Mouse (Mus musculus) intestine, postnatal 0 days (tissue): ENCODE measurements at regions not wholly inside any gene's neighbourhood (a gene's known extent, or its start where the extent isn't known, plus 50 kb on each side); places are given as distances from the start of the nearest gene placed in this dataset.
A peak's percentile ranks its signal among the peaks of the same experiment; 100 is the strongest.

Experiments used
- ATAC-seq: fragments of 200-750 bp; cut with Nextera tagmentation; 2 replicates; pipeline ENCODE4 v1.8.0; 2017; ENCODE audit warnings: mild to moderate bottlenecking, moderate TSS enrichment, moderate library complexity
- H3K27ac ChIP-seq: fragments of 300-500 bp; sonication (generic); 2 replicates; pipeline ENCODE4 v1.5.1; 2014; ENCODE audit warnings: mild to moderate bottlenecking, low read depth, low read length, moderate library complexity
- H3K27me3 ChIP-seq: fragments of 300-500 bp; sonication (generic); replicated peaks from 2 replicates; pipeline ENCODE4 v1.6.1; 2014; ENCODE audit warnings: low read length, mixed read lengths; ENCODE audit not compliant: control insufficient read depth, insufficient read depth
- H3K36me3 ChIP-seq: fragments of 300-500 bp; sonication (generic); 2 replicates; pipeline ENCODE4 v1.6.1; 2014; ENCODE audit warnings: mild to moderate bottlenecking, moderate library complexity; ENCODE audit not compliant: control insufficient read depth, insufficient read depth
- H3K4me1 ChIP-seq: fragments of 300-500 bp; sonication (generic); replicated peaks from 2 replicates; pipeline ENCODE4 v1.6.1; 2014; ENCODE audit warnings: antibody characterized with exemption, low read length, mixed read lengths; ENCODE audit not compliant: control insufficient read depth, insufficient read depth
- H3K4me2 ChIP-seq: fragments of 300-500 bp; sonication (generic); replicated peaks from 2 replicates; pipeline ENCODE4 v1.6.1; 2014; ENCODE audit warnings: low read depth, mild to moderate bottlenecking, moderate library complexity
- H3K4me3 ChIP-seq: fragments of 300-500 bp; sonication (generic); 2 replicates; pipeline ENCODE4 v1.5.1; 2014; ENCODE audit warnings: low read depth, low read length
- H3K9ac ChIP-seq: fragments of 300-500 bp; sonication (generic); 2 replicates; pipeline ENCODE4 v1.6.1; 2014; ENCODE audit warnings: mild to moderate bottlenecking, low read depth, low read length
- H3K9me3 ChIP-seq: fragments of 300-500 bp; sonication (generic); 2 replicates; pipeline ENCODE4 v1.6.1; 2016; ENCODE audit warnings: mixed run types; ENCODE audit not compliant: control insufficient read depth
- CTCF ChIP-seq: sonication (generic); IDR thresholded peaks from 2 replicates; pipeline ENCODE4 v1.5.1; 2016; ENCODE audit warnings: low read depth, mild to moderate bottlenecking, control low read depth, antibody characterized with exemption, moderate library complexity
- WGBS: fragments of 180-500 bp; shearing (Covaris S2); extraction: QIAGEN DNeasy Blood & Tissue Kit; methylation state at CpG from one replicate; pipeline ENCODE4 v1.1.7; 2014; 5-methylcytosine and 5-hydroxymethylcytosine counted together

DNA sequence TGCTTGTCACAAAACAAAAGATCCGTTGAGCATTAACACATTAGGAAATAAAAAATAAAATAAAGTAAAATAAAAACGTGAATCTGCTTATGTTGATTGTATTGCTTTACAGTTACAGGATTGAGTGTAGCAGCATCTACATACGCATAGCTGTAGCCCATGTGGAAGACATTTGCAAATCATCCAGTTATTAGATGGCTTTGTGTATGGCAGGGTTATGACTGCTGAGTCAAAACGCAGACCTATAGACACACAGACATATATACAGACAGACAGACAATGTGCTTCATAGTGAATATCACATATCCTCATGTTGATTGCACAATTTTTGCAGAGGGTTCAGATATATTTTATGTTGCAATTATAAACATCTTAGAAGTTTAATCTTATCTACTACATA is 64.5 kb downstream of the Gm11146 start:
- no peak overlapping the region for H3K4me2 ChIP-seq
- TF ChIP-seq CTCF, result no peak
- H3K27ac ChIP-seq, result no peak overlapping the region

DNA sequence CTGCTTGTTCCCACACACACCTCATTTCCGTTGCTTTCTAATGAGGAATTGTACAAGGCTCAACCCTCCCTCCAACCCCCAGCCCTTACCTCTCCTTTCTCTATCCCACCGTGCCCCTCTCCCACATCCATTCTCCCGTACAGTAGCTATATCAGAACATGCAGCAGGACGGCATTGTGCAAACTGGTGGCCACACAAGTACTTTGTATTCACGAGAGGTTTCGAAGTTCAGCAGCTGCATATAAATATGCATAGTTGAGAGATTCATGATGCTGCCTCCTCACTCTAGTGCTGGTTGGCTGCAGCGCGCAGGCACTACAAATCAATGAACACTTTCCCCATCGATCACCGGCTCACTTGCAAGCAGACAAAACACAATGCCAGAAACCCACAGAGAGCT is 65.1 kb downstream of the Gm11146 start:
- ATAC-seq, result no peak
- no peak overlapping the region for H3K27ac ChIP-seq
- H3K4me1 ChIP-seq, result no peaks in the 10 kb centered on the region
- no peaks in the 10 kb centered on the region for H3K9me3 ChIP-seq
- 72% methylated on average over 10 of the region's 10 CpGs for WGBS
- no peaks in the 10 kb centered on the region for H3K36me3 ChIP-seq
- H3K4me2 ChIP-seq, result no peak overlapping the region
- H3K4me3 ChIP-seq, result no peak overlapping the region
- no peaks in the 10 kb centered on the region for H3K27me3 ChIP-seq
- TF ChIP-seq CTCF, result no peak
- H3K9ac ChIP-seq, result no peak overlapping the region

More for the DNA sequence above, 64.5 kb downstream of the Gm11146 start:
- Histone ChIP-seq H3K27me3 (no peaks in the 10 kb centered on the region), H3K4me1 (no peaks in the 10 kb centered on the region), H3K9ac (no peak overlapping the region), H3K4me3 (no peak overlapping the region), H3K36me3 (no peaks in the 10 kb centered on the region), H3K9me3 (no peaks in the 10 kb centered on the region)
- ATAC-seq, result no peak
- 79% methylated on average over 4 of the region's 4 CpGs for WGBS

DNA sequence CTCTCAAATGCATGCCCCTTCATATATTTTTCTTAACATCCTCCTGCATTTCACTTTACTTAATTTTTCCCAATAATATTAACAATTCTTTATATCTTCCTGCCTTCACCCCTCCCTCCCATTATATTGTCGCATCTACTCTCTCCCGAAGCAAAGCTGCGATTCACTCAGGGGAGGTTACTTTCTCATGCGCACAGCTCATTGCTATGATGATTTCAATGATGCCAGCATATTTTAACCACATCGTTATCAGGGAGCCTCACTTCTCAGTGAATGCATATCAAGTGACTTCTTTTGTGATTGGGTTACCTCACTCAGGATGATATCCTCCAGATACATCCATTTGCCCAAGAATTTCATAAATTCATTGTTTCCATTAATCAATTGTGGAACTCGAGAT is 65.6 kb downstream of the Gm11146 start:
- no peaks in the 10 kb centered on the region for H3K27me3 ChIP-seq
- H3K27ac ChIP-seq, result no peak overlapping the region
- H3K4me2 ChIP-seq, result no peak overlapping the region
- H3K9me3 ChIP-seq, result no peaks in the 10 kb centered on the region
- no peak overlapping the region for H3K4me3 ChIP-seq
- ATAC-seq, result no peak
- no peaks in the 10 kb centered on the region for H3K4me1 ChIP-seq
- WGBS, result 84% methylated on average over 6 of the region's 6 CpGs
- H3K36me3 ChIP-seq, result no peaks in the 10 kb centered on the region
- no peak overlapping the region for H3K9ac ChIP-seq
- no peak for TF ChIP-seq CTCF

DNA sequence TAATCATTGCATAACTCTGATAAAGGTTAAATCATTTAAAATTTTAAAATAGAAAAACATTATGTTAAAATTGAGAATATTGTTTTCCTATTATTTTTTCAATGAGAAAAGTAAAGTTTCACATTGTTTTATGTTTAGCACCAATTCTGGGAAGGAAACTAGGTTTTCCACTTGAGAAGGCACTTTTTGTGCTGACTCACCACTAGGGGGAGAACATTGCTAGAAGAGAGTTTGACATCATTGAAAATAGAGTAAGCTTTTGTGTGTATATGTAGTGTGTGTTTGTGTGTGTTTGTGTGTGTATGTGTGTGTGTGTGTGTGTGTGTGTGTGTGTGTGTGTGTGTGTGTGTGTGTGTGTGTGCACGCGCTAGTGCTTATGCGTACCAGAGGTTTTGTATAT is 66.9 kb downstream of the Gm11146 start:
- 95% methylated on average over 3 of the region's 3 CpGs for WGBS
- no peak overlapping the region for H3K4me3 ChIP-seq
- no peak overlapping the region for H3K9ac ChIP-seq
- H3K9me3 ChIP-seq, result no peaks in the 10 kb centered on the region
- no peaks in the 10 kb centered on the region for H3K36me3 ChIP-seq
- no peak overlapping the region for H3K4me2 ChIP-seq
- H3K27me3 ChIP-seq, result no peaks in the 10 kb centered on the region
- ATAC-seq, result no peak
- H3K4me1 ChIP-seq, result no peaks in the 10 kb centered on the region
- H3K27ac ChIP-seq, result no peak overlapping the region
- peak; percentile 75 for TF ChIP-seq CTCF

DNA sequence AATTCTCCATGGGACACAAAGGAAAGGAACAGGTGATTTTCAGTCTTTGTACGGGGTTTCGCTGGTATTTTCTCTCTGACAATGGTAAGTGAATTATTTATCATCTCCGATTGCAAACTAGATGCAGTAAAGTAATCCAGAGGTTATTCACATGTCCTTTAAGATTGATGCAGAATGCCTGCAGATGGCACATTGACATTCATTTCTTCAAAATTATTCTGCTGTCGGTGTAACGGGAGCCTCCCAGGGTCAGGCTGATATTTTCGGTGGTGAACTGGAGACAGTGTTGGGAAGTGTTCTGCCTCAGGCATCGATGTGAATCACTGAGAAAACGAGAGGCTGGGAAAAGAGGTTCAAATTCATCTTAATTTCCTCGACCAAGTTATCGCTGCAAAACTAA is 70.3 kb downstream of the Gm11146 start:
- no peaks in the 10 kb centered on the region for H3K9me3 ChIP-seq
- H3K27ac ChIP-seq, result no peak overlapping the region
- no peak overlapping the region for H3K4me2 ChIP-seq
- no peak for TF ChIP-seq CTCF
- no peak overlapping the region for H3K4me3 ChIP-seq
- no peaks in the 10 kb centered on the region for H3K36me3 ChIP-seq
- WGBS, result 89% methylated on average over 10 of the region's 10 CpGs
- no peaks in the 10 kb centered on the region for H3K4me1 ChIP-seq
- no peaks in the 10 kb centered on the region for H3K27me3 ChIP-seq
- no peak for ATAC-seq
- H3K9ac ChIP-seq, result no peak overlapping the region

DNA sequence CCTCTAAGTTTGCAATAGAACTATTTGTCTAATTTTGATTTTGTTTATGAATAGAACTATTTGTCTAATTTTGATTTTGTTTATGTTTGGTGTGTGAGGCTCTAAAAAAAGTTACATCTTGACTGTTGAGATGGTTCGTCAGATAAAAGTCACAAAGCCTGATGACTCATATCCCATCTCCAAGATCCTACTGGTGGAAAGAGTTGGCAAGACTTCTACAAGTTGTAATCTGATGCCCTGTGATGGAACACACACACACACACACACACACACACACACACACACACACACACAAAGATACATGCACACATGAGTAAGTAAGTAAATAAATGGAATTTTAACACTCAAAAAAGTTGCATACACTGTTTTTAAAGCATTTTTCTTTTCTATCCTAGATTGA is 73.9 kb downstream of the Gm11146 start:
- ATAC-seq, result no peak
- 60% methylated on average over 1 of the region's 1 CpGs for WGBS
- Histone ChIP-seq H3K27ac (no peak overlapping the region), H3K4me2 (no peak overlapping the region), H3K4me1 (no peaks in the 10 kb centered on the region), H3K9me3 (no peaks in the 10 kb centered on the region), H3K4me3 (no peak overlapping the region), H3K36me3 (no peaks in the 10 kb centered on the region), H3K27me3 (no peaks in the 10 kb centered on the region), H3K9ac (no peak overlapping the region)
- TF ChIP-seq CTCF, result no peak

DNA sequence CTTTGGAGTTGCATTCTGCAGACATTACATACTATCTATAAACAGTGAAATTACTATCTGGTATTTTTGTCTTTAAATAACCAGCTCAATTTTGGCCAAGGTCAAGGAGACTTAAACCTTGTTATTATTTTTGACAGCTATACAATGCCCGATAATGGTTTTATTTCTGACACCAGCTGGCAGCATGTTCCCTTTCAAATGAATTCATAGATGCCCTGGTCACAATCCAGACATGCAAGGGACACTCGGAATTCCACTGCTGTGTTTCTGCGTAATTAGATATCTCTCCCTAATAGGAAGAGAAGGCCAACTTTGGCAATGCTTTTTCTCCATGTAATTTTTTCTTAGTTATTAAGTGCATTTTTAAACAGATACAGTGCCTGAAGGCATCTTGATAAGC is 87.3 kb downstream of the Gm11146 start:
- TF ChIP-seq CTCF, result no peak
- H3K4me2 ChIP-seq, result no peak overlapping the region
- no peaks in the 10 kb centered on the region for H3K4me1 ChIP-seq
- H3K36me3 ChIP-seq, result no peaks in the 10 kb centered on the region
- no peak overlapping the region for H3K4me3 ChIP-seq
- no peaks in the 10 kb centered on the region for H3K27me3 ChIP-seq
- no peak overlapping the region for H3K9ac ChIP-seq
- ATAC-seq, result no peak
- WGBS, result 80% methylated on average over 3 of the region's 3 CpGs
- H3K27ac ChIP-seq, result no peak overlapping the region
- H3K9me3 ChIP-seq, result no peaks in the 10 kb centered on the region
